Mouse (Mus musculus) layer of hippocampus, adult 2 months (tissue): ENCODE data around the gene Cacna1h. TPM values are rescaled to one million over a fixed set of nuclear protein-coding genes. Genes with fewer than 3 reads are reported as not detected.

Experiments
- DNase-seq, 2 experiments: peaks; one replicate each; pipeline ENCODE4 v3.0.0; 2022; ENCODE audit warnings: low spot score in 2 of 2
- H3K27ac ChIP-seq: fragments of 200-600 bp; 2 replicates; pipeline ENCODE4 v1.8.1; 2022
- H3K4me3 ChIP-seq: fragments of 200-600 bp; 2 replicates; pipeline ENCODE4 v1.8.1; 2022; ENCODE audit warnings: mild to moderate bottlenecking
- CTCF ChIP-seq: fragments of 200-600 bp; conservative IDR thresholded peaks from 2 replicates; pipeline ENCODE4 v1.8.1; 2022; ENCODE audit warnings: antibody characterized with exemption, mild to moderate bottlenecking, moderate library complexity
- total RNA-seq, 2 experiments: library from RNA; stranded (reverse); gene quantifications; 2 replicates each; pipeline ENCODE4 v1.2.3; 2021

Cacna1h gene
- total RNA-seq, 2 experiments from 2014 or later: 121 to 142 TPM

GRCm38 (mm10) chr17:25411251-25411650 lies 22.3 kb downstream of the Cacna1h start:
- DNase-seq: no peak
- Histone ChIP-seq H3K27ac (peak overlapping the region; percentile 61), H3K4me3 (no peak overlapping the region)
- TF ChIP-seq CTCF: no peak

GRCm38 (mm10) chr17:25410786-25411185 lies 22.8 kb downstream of the Cacna1h start:
- no peak for TF ChIP-seq CTCF
- Histone ChIP-seq H3K27ac (peak overlapping the region; percentile 61), H3K4me3 (no peak overlapping the region)
- DNase-seq: no peak

- no peak for DNase-seq
- no peak for TF ChIP-seq CTCF
- Histone ChIP-seq H3K27ac (peak overlapping the region; percentile 72), H3K4me3 (no peak overlapping the region)
These were observed 23.4 kb downstream of the Cacna1h start for GRCm38 (mm10) chr17:25410180-25410579.

GRCm38 (mm10) chr17:25409621-25410020 lies 24.0 kb downstream of the Cacna1h start:
- DNase-seq: no peak
- H3K27ac ChIP-seq: peak overlapping the region; percentile 78
- no peak overlapping the region for H3K4me3 ChIP-seq
- no peak for TF ChIP-seq CTCF

GRCm38 (mm10) chr17:25408302-25408999 lies 25.1 kb downstream of the Cacna1h start:
- H3K4me3 ChIP-seq: no peak overlapping the region
- H3K27ac ChIP-seq: peak overlapping the region; percentile 78; the same call in 1 of the 2 replicates
- TF ChIP-seq CTCF: no peak

GRCm38 (mm10) chr17:25407352-25407751 lies 26.2 kb downstream of the Cacna1h start:
- no peak for DNase-seq
- Histone ChIP-seq H3K4me3 (no peak overlapping the region), H3K27ac (peak overlapping the region; percentile 78)
- TF ChIP-seq CTCF: no peak

More at GRCm38 (mm10) chr17:25408302-25408999, 25.1 kb downstream of the Cacna1h start:
- DNase-seq: no peak

- Histone ChIP-seq H3K27ac (peak overlapping the region; percentile 78), H3K4me3 (peak overlapping the region; percentile 16; the same call in 1 of the 2 replicates)
- peak; percentile 69 for TF ChIP-seq CTCF
- peak; percentile 72 to 76 for DNase-seq
These were observed 27.6 kb downstream of the Cacna1h start for GRCm38 (mm10) chr17:25406011-25406441.

- DNase-seq: no peak
- H3K27ac ChIP-seq: peak overlapping the region; percentile 78; the same call in 1 of the 2 replicates
- no peak overlapping the region; the same call in 1 of the 2 replicates for H3K4me3 ChIP-seq
- TF ChIP-seq CTCF: no peak
These were observed 28.2 kb downstream of the Cacna1h start for GRCm38 (mm10) chr17:25405224-25405895.

- Histone ChIP-seq H3K27ac (no peak overlapping the region), H3K4me3 (no peak overlapping the region)
- DNase-seq: no peak
- no peak for TF ChIP-seq CTCF
These were observed 29.4 kb downstream of the Cacna1h start for GRCm38 (mm10) chr17:25404190-25404589.

- DNase-seq: no peak
- Histone ChIP-seq H3K4me3 (no peak overlapping the region), H3K27ac (peak overlapping the region; percentile 36; the same call in 1 of the 2 replicates)
- no peak for TF ChIP-seq CTCF
These were observed 31.4 kb downstream of the Cacna1h start for GRCm38 (mm10) chr17:25402224-25402623.

GRCm38 (mm10) chr17:25401491-25401890 lies 32.1 kb downstream of the Cacna1h start:
- Histone ChIP-seq H3K4me3 (no peak overlapping the region), H3K27ac (peak overlapping the region; percentile 36; the same call in 1 of the 2 replicates)
- DNase-seq: no peak
- TF ChIP-seq CTCF: no peak

- Histone ChIP-seq H3K4me3 (no peak overlapping the region), H3K27ac (no peak overlapping the region; the same call in 1 of the 2 replicates)
- no peak for DNase-seq
- no peak for TF ChIP-seq CTCF
These were observed 33.1 kb downstream of the Cacna1h start for GRCm38 (mm10) chr17:25400443-25400842.

GRCm38 (mm10) chr17:25398520-25398838 lies 35.1 kb downstream of the Cacna1h start:
- Histone ChIP-seq H3K27ac (no peak overlapping the region), H3K4me3 (no peak overlapping the region)
- no peak for TF ChIP-seq CTCF
- no peak for DNase-seq
